Comparison of ENCODE assay signal across 25 mouse cellular contexts in genomic region chr10:61258131-61258530, GRCm38 (mm10). TPM values are rescaled to one million over a fixed set of nuclear protein-coding genes. Genes with fewer than 3 reads are reported as not detected.
DNase-seq lines count a peak whose midpoint lies in the region; ATAC-seq lines count a peak whose summit lies in the region.
"Had no signal": no experiment of that assay in that cellular context is flagged by ENCODE, and none has a peak within 500 bp of the region (broad histone marks: within the 10 kb centered on the region; RNA-seq: fewer than 3 reads in every experiment).

No protein-coding gene starts in this region.

- intact Hi-C loops in left cerebral cortex, postnatal 14 days (cut with DNase I), result no loop called here

- ATAC-seq in frontal cortex, adult (ENCODE audit: low TSS enrichment), result peak; percentile 99
- no peak for ATAC-seq in intestine, embryonic 15.5 days
- ATAC-seq: forebrain, embryonic 14.5 days; liver, postnatal 0 days had no signal

- no peak overlapping the region for H3K27ac ChIP-seq in intestine, embryonic 15.5 days
- H3K27ac ChIP-seq: embryonic facial prominence, embryonic 13.5 days; gastrocnemius, adult 2 months; hindbrain, embryonic 12.5 days; neural tube, embryonic 13.5 days had no signal

- 78% methylated on average over 1 of the region's 1 CpGs for WGBS in intestine, embryonic 15.5 days

- H3K4me1 ChIP-seq in intestine, embryonic 15.5 days (replicated peaks), result no peaks in the 10 kb centered on the region
- H3K4me1 ChIP-seq: hindbrain, embryonic 12.5 days had no signal

- H3K9me3 ChIP-seq in intestine, embryonic 15.5 days, result no peaks in the 10 kb centered on the region
- H3K9me3 ChIP-seq: embryonic facial prominence, embryonic 13.5 days; hindbrain, embryonic 12.5 days had no signal

- H3K36me3 ChIP-seq in intestine, embryonic 15.5 days, result no peaks in the 10 kb centered on the region
- H3K36me3 ChIP-seq: embryonic facial prominence, embryonic 13.5 days; hindbrain, embryonic 12.5 days; neural tube, embryonic 13.5 days had no signal

- no peak overlapping the region for H3K4me2 ChIP-seq in intestine, embryonic 15.5 days (replicated peaks)
- H3K4me2 ChIP-seq: embryonic facial prominence, embryonic 13.5 days; heart, embryonic 11.5 days; hindbrain, embryonic 12.5 days; neural tube, embryonic 13.5 days had no signal

- no peak overlapping the region for H3K4me3 ChIP-seq in intestine, embryonic 15.5 days (replicated peaks)
- H3K4me3 ChIP-seq: embryonic facial prominence, embryonic 13.5 days; gastrocnemius, adult 2 months; hindbrain, embryonic 12.5 days; megakaryocyte, embryonic 14.5 days; neural tube, embryonic 13.5 days had no signal

- DNase-seq in frontal cortex, postnatal 10 days (ENCODE audit: low spot score in 2 of 2), result no peak
- peak; percentile 40 for DNase-seq in right cerebral cortex, adult 18-20 months
- no peak for DNase-seq in right cerebral cortex, postnatal 14 days
- DNase-seq in left cerebral cortex, postnatal 14 days (ENCODE audit: low spot score in 2 of 2), result peak; percentile 54 to 72
- DNase-seq in thymus, postnatal 25 days, result no peak
- DNase-seq in adrenal gland, adult 8-10 months, result no peak
- DNase-seq: cerebellum, adult 9-11 months; gastrocnemius, adult 2 months; heart, postnatal 14 days; kidney, adult 9 months; kidney, postnatal 25 days; liver; liver, postnatal 0 days; lung, postnatal 14 days; midbrain, embryonic 14.5 days had no signal

- no peaks in the 10 kb centered on the region for H3K27me3 ChIP-seq in intestine, embryonic 15.5 days (replicated peaks)
- H3K27me3 ChIP-seq: embryonic facial prominence, embryonic 13.5 days; hindbrain, embryonic 12.5 days; neural tube, embryonic 13.5 days had no signal

- no peak overlapping the region for H3K9ac ChIP-seq in intestine, embryonic 15.5 days
- H3K9ac ChIP-seq: embryonic facial prominence, embryonic 13.5 days; hindbrain, embryonic 12.5 days; liver, postnatal 0 days; neural tube, embryonic 13.5 days had no signal

RNA-seq across cellular contexts. Expression of gene Adamts14, which starts 15.1 kb away (rescaled TPM):
- under 1 TPM; 0.66 to 0.70 TPM for total RNA-seq in left cerebral cortex, postnatal 14 days (2021)
- polyA plus RNA-seq in intestine, embryonic 15.5 days (2015; fragmentation: Nextera tagmentation; extraction: Ambion mirVana), result 0.66 and 0.78 TPM in 2 replicates
- 1 to 10 TPM; 1.7 to 3.9 (median 1.9) TPM for total RNA-seq in adrenal gland, adult 8-10 months (2022)

RNA-seq across cellular contexts. Expression of gene Prf1, which starts 39.5 kb away (rescaled TPM):
- not detected for total RNA-seq in left cerebral cortex, postnatal 14 days (2021)
- polyA plus RNA-seq in intestine, embryonic 15.5 days (2015; fragmentation: Nextera tagmentation; extraction: Ambion mirVana), result 0.06 TPM in 1 of 2 replicates, not detected in the other
- under 1 TPM; 0.21 to 0.61 (median 0.31) TPM for total RNA-seq in adrenal gland, adult 8-10 months (2022)
- total RNA-seq: gastrocnemius, adult 2 months; heart, postnatal 14 days; left cerebral cortex, adult 8-10 months had no signal
- polyA plus RNA-seq: embryonic facial prominence, embryonic 13.5 days; forebrain, embryonic 14.5 days; hindbrain, embryonic 12.5 days; midbrain, embryonic 14.5 days; neural tube, embryonic 13.5 days; stomach, embryonic 16.5 days had no signal

Comparison
In these comparisons a context has a peak if more than half of its experiments do, and no peak if none do; other contexts are left out.
1. DNase-seq: peak in right cerebral cortex, adult 18-20 months (single experiment) and left cerebral cortex, postnatal 14 days (2 of 2); none in frontal cortex, postnatal 10 days (0 of 2), right cerebral cortex, postnatal 14 days (single experiment), thymus, postnatal 25 days (single experiment) and adrenal gland, adult 8-10 months (single experiment).